Mouse (Mus musculus): ENCODE results near the gene Rbm11. TPM values are rescaled to one million over a fixed set of nuclear protein-coding genes. Genes with fewer than 3 reads are reported as not detected.
A peak's percentile ranks its signal among the peaks of the same experiment; 100 is the strongest.

Rbm11 gene
- total and polyA plus RNA-seq, 2 experiments from 2014 or later = 5.2 to 9.1 TPM

- H3K4me1 ChIP-seq (ENCODE audit: insufficient read depth) = no peaks in the 10 kb centered on the region
- no peak overlapping the region for H3K4me2 ChIP-seq (ENCODE audit: low read depth)
- H3K4me3 ChIP-seq (ENCODE audit: low read depth, low read length) = no peak overlapping the region
- 0 out of 2 replicates have a peak, but pooled peaks cover 3% of the 10 kb centered on the region for H3K9me3 ChIP-seq (ENCODE audit: low read length)
- TF ChIP-seq CTCF (IDR thresholded peaks at IDR 0.05; ENCODE audit: low read depth) = no peak
- ATAC-seq (no peak), DNase-seq (no peak)
- H3K36me3 ChIP-seq (ENCODE audit: insufficient read depth) = no peaks in the 10 kb centered on the region
- WGBS = 38% methylated on average over 1 of the region's 1 CpGs
- no peaks in the 10 kb centered on the region for H3K27me3 ChIP-seq (ENCODE audit: insufficient read depth, low read length)
- no peak overlapping the region for H3K9ac ChIP-seq
- no peak overlapping the region for H3K27ac ChIP-seq (ENCODE audit: low read depth, low read length)
Observed at GRCm38 (mm10) chr16:75606415-75606814, 13.8 kb downstream of the Rbm11 start.

GRCm38 (mm10) chr16:75612561-75612960, 19.9 kb downstream of the Rbm11 start:
- H3K9ac ChIP-seq = no peak overlapping the region
- no peak for DNase-seq
- TF ChIP-seq CTCF (IDR thresholded peaks at IDR 0.05; ENCODE audit: low read depth) = no peak
- no peaks in the 10 kb centered on the region for H3K9me3 ChIP-seq (ENCODE audit: low read length)
- no peaks in the 10 kb centered on the region for H3K27me3 ChIP-seq (ENCODE audit: insufficient read depth, low read length)
- no peak for ATAC-seq
- H3K4me2 ChIP-seq (ENCODE audit: low read depth) = no peak overlapping the region
- 0 out of 2 replicates have a peak, but pooled peaks cover 3% of the 10 kb centered on the region for H3K4me1 ChIP-seq (ENCODE audit: insufficient read depth)
- H3K27ac ChIP-seq (ENCODE audit: low read depth, low read length) = no peak overlapping the region
- H3K4me3 ChIP-seq (ENCODE audit: low read depth, low read length) = no peak overlapping the region
- no peaks in the 10 kb centered on the region for H3K36me3 ChIP-seq (ENCODE audit: insufficient read depth)

GRCm38 (mm10) chr16:75617651-75618349, 25.2 kb downstream of the Rbm11 start:
- Histone ChIP-seq H3K4me1 (ENCODE audit: insufficient read depth) (no peaks in the 10 kb centered on the region), H3K4me3 (ENCODE audit: low read depth, low read length) (no peak overlapping the region), H3K36me3 (ENCODE audit: insufficient read depth) (no peaks in the 10 kb centered on the region), H3K9me3 (ENCODE audit: low read length) (no peaks in the 10 kb centered on the region), H3K4me2 (ENCODE audit: low read depth) (no peak overlapping the region), H3K27me3 (ENCODE audit: insufficient read depth, low read length) (no peaks in the 10 kb centered on the region), H3K27ac (ENCODE audit: low read depth, low read length) (no peak overlapping the region), H3K9ac (no peak overlapping the region)
- ATAC-seq = peak; percentile 65
- 69% methylated on average over 2 of the region's 2 CpGs for whole genome bisulfite sequencing
- peak; percentile 80 for DNase-seq
- TF ChIP-seq CTCF (IDR thresholded peaks at IDR 0.05; ENCODE audit: low read depth) = peak; percentile 70

- 92% methylated on average over 2 of the region's 2 CpGs for WGBS
Observed at GRCm38 (mm10) chr16:75627862-75628261, 35.2 kb downstream of the Rbm11 start.

More at GRCm38 (mm10) chr16:75627862-75628261, 35.2 kb downstream of the Rbm11 start:
- peak; percentile 36 for DNase-seq
- Histone ChIP-seq H3K4me3 (ENCODE audit: low read depth, low read length) (no peak overlapping the region), H3K4me1 (ENCODE audit: insufficient read depth) (no peaks in the 10 kb centered on the region), H3K36me3 (ENCODE audit: insufficient read depth) (no peaks in the 10 kb centered on the region), H3K4me2 (ENCODE audit: low read depth) (no peak overlapping the region), H3K27me3 (ENCODE audit: insufficient read depth, low read length) (no peaks in the 10 kb centered on the region), H3K9ac (no peak overlapping the region), H3K9me3 (ENCODE audit: low read length) (no peaks in the 10 kb centered on the region), H3K27ac (ENCODE audit: low read depth, low read length) (no peak overlapping the region)
- no peak for ATAC-seq
- peak; percentile 65 for TF ChIP-seq CTCF (IDR thresholded peaks at IDR 0.05; ENCODE audit: low read depth)

Other genes with a start within 250 kb of the Rbm11 start
- 0.10 TPM in 1 of 2 replicates, not detected in the other for gene Lipi, start 6.8 kb upstream of the Rbm11 start, total RNA-seq (2014; rRNA removed)
- not detected in 2 replicates for gene Lipi, start 6.8 kb upstream of the Rbm11 start, polyA plus RNA-seq (2015; fragmentation: Nextera tagmentation; extraction: Ambion mirVana)
- 55.2 and 67.3 TPM in 2 replicates for gene Hspa13, start 174.3 kb downstream of the Rbm11 start, total RNA-seq (2014; rRNA removed)
- gene Hspa13, start 174.3 kb downstream of the Rbm11 start, polyA plus RNA-seq (2015; fragmentation: Nextera tagmentation; extraction: Ambion mirVana) = 33.3 and 40.1 TPM in 2 replicates

Data from forebrain, postnatal 0 days (tissue).